ENCODE assay signal across 13 mouse cellular contexts in the genomic region with DNA sequence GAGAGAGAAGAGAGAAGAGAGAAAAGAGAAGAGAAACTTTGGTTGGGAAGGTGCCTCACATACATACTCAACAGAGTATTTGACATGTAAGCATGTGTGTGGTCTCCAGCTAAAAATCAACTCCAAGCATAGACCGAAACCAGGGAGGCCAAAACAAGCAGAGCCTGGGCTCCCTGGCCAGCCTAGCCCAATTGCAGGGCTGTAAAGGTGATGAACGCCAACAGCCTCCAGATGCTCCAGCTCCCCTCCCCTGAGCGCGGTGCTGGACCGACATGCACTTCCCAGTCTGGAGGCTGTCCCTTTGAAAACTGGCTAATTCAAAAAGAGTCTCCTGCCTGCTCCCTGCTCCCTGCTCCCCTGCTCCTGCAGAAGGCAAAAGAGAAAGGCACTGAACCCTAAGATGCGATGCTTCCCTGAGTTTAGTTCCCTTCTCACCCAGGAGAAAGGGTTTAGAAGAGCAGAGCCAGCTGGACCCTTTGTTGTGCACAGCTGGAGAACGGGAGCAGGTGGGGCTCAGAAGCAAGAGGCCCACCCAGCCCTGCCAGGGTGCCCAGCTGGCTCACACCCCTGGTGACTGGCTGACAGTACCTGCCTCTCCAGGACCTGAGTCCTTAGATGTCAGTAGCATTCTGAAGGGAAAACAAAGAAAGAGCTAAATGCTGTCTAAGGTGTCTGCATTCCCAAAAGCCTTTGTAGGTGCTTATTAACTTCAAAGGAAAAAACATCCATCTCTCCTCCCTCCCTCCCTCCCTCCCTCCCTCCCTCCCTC.
DNase-seq lines count a peak whose midpoint lies in the region; ATAC-seq and TF ChIP-seq lines count a peak whose summit lies in the region.
"Had no signal": no experiment of that assay in that cellular context is flagged by ENCODE, and none has a peak within 500 bp of the region (broad histone marks: within the 10 kb centered on the region; RNA-seq: fewer than 3 reads in every experiment).

No protein-coding gene starts in this region.

- H3K4me3 ChIP-seq in forebrain, embryonic 10.5 days: no peak overlapping the region
- H3K4me3 ChIP-seq in forebrain, embryonic 11.5 days (ENCODE audit: low read depth, low read length): no peak overlapping the region
- H3K4me3 ChIP-seq in hindbrain, embryonic 13.5 days: no peak overlapping the region
- H3K4me3 ChIP-seq in hindbrain, embryonic 16.5 days (ENCODE audit: low read length): no peak overlapping the region
- no peak overlapping the region for H3K4me3 ChIP-seq in limb, embryonic 10.5 days
- H3K4me3 ChIP-seq: megakaryocyte, embryonic 14.5 days; neural tube, embryonic 13.5 days had no signal

- H3K27ac ChIP-seq in forebrain, embryonic 10.5 days: peak overlapping the region; percentile 53; the same call in 1 of the 2 replicates
- H3K27ac ChIP-seq in forebrain, embryonic 11.5 days (ENCODE audit: low read depth, low read length): no peak overlapping the region
- H3K27ac ChIP-seq in hindbrain, embryonic 13.5 days: 0 out of 2 replicates have a peak overlapping the region, but pooled peaks have one; percentile 35
- no peak overlapping the region for H3K27ac ChIP-seq in hindbrain, embryonic 16.5 days (ENCODE audit: low read depth, low read length)
- peak overlapping the region; percentile 72 for H3K27ac ChIP-seq in limb, embryonic 10.5 days
- H3K27ac ChIP-seq: neural tube, embryonic 13.5 days had no signal

- 8% methylated on average over 7 of the region's 7 CpGs for WGBS in forebrain, embryonic 10.5 days
- WGBS in forebrain, embryonic 11.5 days: 3% methylated on average over 7 of the region's 7 CpGs
- WGBS in hindbrain, embryonic 13.5 days: 10% methylated on average over 7 of the region's 7 CpGs
- WGBS in hindbrain, embryonic 16.5 days: 13% methylated on average over 7 of the region's 7 CpGs
- 6% methylated on average over 7 of the region's 7 CpGs for WGBS in limb, embryonic 10.5 days

- H3K9ac ChIP-seq in forebrain, embryonic 11.5 days (ENCODE audit: low read length): no peak overlapping the region
- peak overlapping the region; percentile 31; the same call in 1 of the 2 replicates for H3K9ac ChIP-seq in hindbrain, embryonic 13.5 days
- no peak overlapping the region for H3K9ac ChIP-seq in hindbrain, embryonic 16.5 days (ENCODE audit: low read depth, low read length)
- H3K9ac ChIP-seq: neural tube, embryonic 13.5 days had no signal

- peaks cover 17% of the 10 kb centered on the region for H3K4me1 ChIP-seq in forebrain, embryonic 10.5 days
- no peaks in the 10 kb centered on the region for H3K4me1 ChIP-seq in forebrain, embryonic 11.5 days (replicated peaks; ENCODE audit: control insufficient read depth, insufficient read depth, low read length)
- H3K4me1 ChIP-seq in hindbrain, embryonic 13.5 days (replicated peaks): peaks cover 14% of the 10 kb centered on the region
- H3K4me1 ChIP-seq in hindbrain, embryonic 16.5 days (ENCODE audit: control insufficient read depth, insufficient read depth, low read depth, low read length): peaks cover 3% of the 10 kb centered on the region; the same call in 1 of the 2 replicates
- peaks cover 19% of the 10 kb centered on the region for H3K4me1 ChIP-seq in limb, embryonic 10.5 days

- no peak overlapping the region for H3K4me2 ChIP-seq in forebrain, embryonic 11.5 days (ENCODE audit: low read depth, low read length, severe bottlenecking)
- H3K4me2 ChIP-seq in hindbrain, embryonic 13.5 days: no peak overlapping the region
- no peak overlapping the region for H3K4me2 ChIP-seq in hindbrain, embryonic 16.5 days (ENCODE audit: low read length)
- H3K4me2 ChIP-seq: neural tube, embryonic 13.5 days had no signal

- H3K9me3 ChIP-seq in forebrain, embryonic 10.5 days: no peaks in the 10 kb centered on the region
- no peaks in the 10 kb centered on the region for H3K9me3 ChIP-seq in forebrain, embryonic 11.5 days (ENCODE audit: control insufficient read depth, low read length)
- H3K9me3 ChIP-seq in hindbrain, embryonic 13.5 days: no peaks in the 10 kb centered on the region
- H3K9me3 ChIP-seq in hindbrain, embryonic 16.5 days (ENCODE audit: control insufficient read depth, low read length): no peaks in the 10 kb centered on the region
- H3K9me3 ChIP-seq in limb, embryonic 10.5 days (replicated peaks): no peaks in the 10 kb centered on the region
- H3K9me3 ChIP-seq: G1E; neural tube, embryonic 13.5 days had no signal

- no peaks in the 10 kb centered on the region for H3K27me3 ChIP-seq in forebrain, embryonic 10.5 days (ENCODE audit: poor library complexity, severe bottlenecking)
- no peaks in the 10 kb centered on the region for H3K27me3 ChIP-seq in forebrain, embryonic 11.5 days (ENCODE audit: control insufficient read depth, insufficient read depth, low read length)
- no peaks in the 10 kb centered on the region for H3K27me3 ChIP-seq in hindbrain, embryonic 13.5 days
- no peaks in the 10 kb centered on the region for H3K27me3 ChIP-seq in hindbrain, embryonic 16.5 days (replicated peaks; ENCODE audit: control insufficient read depth, insufficient read depth, low read length)
- H3K27me3 ChIP-seq in limb, embryonic 10.5 days (ENCODE audit: low read depth, poor library complexity, severe bottlenecking): no peaks in the 10 kb centered on the region
- H3K27me3 ChIP-seq: megakaryocyte, embryonic 14.5 days; neural tube, embryonic 13.5 days had no signal

- ATAC-seq in forebrain, embryonic 11.5 days (replicated peaks; ENCODE audit: low FRiP score): no peak
- ATAC-seq in hindbrain, embryonic 13.5 days (ENCODE audit: low FRiP score): peak; percentile 52; the same call in 1 of the 2 replicates
- ATAC-seq in hindbrain, embryonic 16.5 days: no peak

- DNase-seq in forebrain, embryonic 10.5 days (ENCODE audit: extremely low spot score, low spot score): no peak
- no peak for DNase-seq in forebrain, embryonic 11.5 days (ENCODE audit: low spot score)
- peak; percentile 31 for DNase-seq in brain, embryonic 14.5 days (ENCODE audit: low read depth)
- peak; percentile 53 for DNase-seq in limb, embryonic 10.5 days (ENCODE audit: low spot score)
- DNase-seq in right cerebral cortex, postnatal 25 days: no peak
- DNase-seq in kidney, postnatal 14 days: no peak
- DNase-seq: cerebellum, postnatal 25 days; lung, adult 18-20 months had no signal

- TF ChIP-seq CTCF in brain, embryonic 14.5 days (IDR thresholded peaks at IDR 0.05; ENCODE audit: borderline replicate concordance, extremely low read depth, insufficient read depth, insufficient read length): no peak

- TF ChIP-seq POLR2A in brain, embryonic 14.5 days (IDR thresholded peaks at IDR 0.05; ENCODE audit: borderline replicate concordance, extremely low read depth, insufficient read depth, insufficient read length, poor library complexity, severe bottlenecking): no peak

- H3K36me3 ChIP-seq in forebrain, embryonic 10.5 days (replicated peaks): no peaks in the 10 kb centered on the region
- no peaks in the 10 kb centered on the region for H3K36me3 ChIP-seq in forebrain, embryonic 11.5 days (ENCODE audit: control insufficient read depth, insufficient read depth, low read length)
- H3K36me3 ChIP-seq in hindbrain, embryonic 13.5 days: no peaks in the 10 kb centered on the region
- H3K36me3 ChIP-seq in hindbrain, embryonic 16.5 days (ENCODE audit: control insufficient read depth, insufficient read depth, low read length): no peaks in the 10 kb centered on the region
- H3K36me3 ChIP-seq in limb, embryonic 10.5 days: no peaks in the 10 kb centered on the region
- H3K36me3 ChIP-seq: G1E; neural tube, embryonic 13.5 days had no signal

Comparison
In these comparisons a context has a peak if more than half of its experiments do, and no peak if none do; other contexts are left out.
1. H3K27ac ChIP-seq: peak in forebrain, embryonic 10.5 days (single experiment), hindbrain, embryonic 13.5 days (single experiment) and limb, embryonic 10.5 days (single experiment); none in forebrain, embryonic 11.5 days (single experiment) and hindbrain, embryonic 16.5 days (single experiment).
2. DNase-seq: peak in brain, embryonic 14.5 days (single experiment) and limb, embryonic 10.5 days (single experiment); none in forebrain, embryonic 10.5 days (single experiment), forebrain, embryonic 11.5 days (single experiment), right cerebral cortex, postnatal 25 days (single experiment) and kidney, postnatal 14 days (single experiment).